Mouse (Mus musculus) MEL (cell line): Measurements from ENCODE around the gene Egfr.

Experiments used
- CTCF ChIP-seq, 3 experiments: IDR thresholded peaks in 2 of 3; conservative IDR thresholded peaks in 1 of 3; 2 replicates each; pipeline ENCODE4 v1.5.1; 2011 to 2012; ENCODE audit warnings: low read length in 3 of 3, low read depth in 2 of 3, mild to moderate bottlenecking in 2 of 3, improper control_type of control experiment in 1 of 3, inconsistent platforms in 1 of 3, mixed read lengths in 1 of 3, moderate library complexity in 1 of 3; ENCODE audit not compliant: control insufficient read depth in 1 of 3, insufficient read depth in 1 of 3, poor library complexity in 1 of 3, severe bottlenecking in 1 of 3
- MAZ ChIP-seq: IDR thresholded peaks from 2 replicates; pipeline ENCODE4 v1.6.1; 2012; ENCODE audit warnings: low read depth, mild to moderate bottlenecking, inconsistent platforms, low read length, improper control_type of control experiment
- POLR2A ChIP-seq, 2 experiments: IDR thresholded peaks; 2 replicates each; pipeline ENCODE4 v1.6.1; 2011 to 2012; ENCODE audit warnings: low read length in 2 of 2, mild to moderate bottlenecking in 2 of 2, control low read depth in 1 of 2, improper control_type of control experiment in 1 of 2, low read depth in 1 of 2, moderate library complexity in 1 of 2; ENCODE audit not compliant: control insufficient read depth in 1 of 2, insufficient read depth in 1 of 2, poor library complexity in 1 of 2
- TBP ChIP-seq: IDR thresholded peaks from 2 replicates; pipeline ENCODE4 v1.8.0; 2011; ENCODE audit warnings: low read depth, low read length, improper control_type of control experiment

GRCm38 (mm10) chr11:16770966-16771365 lies 19.0 kb downstream of the Egfr start:
- no peak for TF ChIP-seq TBP
- no peak for TF ChIP-seq MAZ
- TF ChIP-seq POLR2A (IDR thresholded peaks at IDR 0.05; ENCODE audit: control insufficient read depth in 1 of 2, insufficient read depth in 1 of 2, low read depth in 1 of 2, low read length in 2 of 2, poor library complexity in 1 of 2), result no peak
- no peak for TF ChIP-seq CTCF (IDR thresholded peaks at IDR 0.05 in 2 of 3, conservative IDR thresholded peaks at IDR 0.05 in 1 of 3; ENCODE audit: control insufficient read depth in 1 of 3, insufficient read depth in 1 of 3, low read depth in 2 of 3, low read length in 3 of 3, poor library complexity in 1 of 3, severe bottlenecking in 1 of 3)
